Mouse (Mus musculus) midbrain, postnatal 0 days (tissue): ENCODE measurements at regions not wholly inside any gene's neighbourhood (a gene's known extent, or its start where the extent isn't known, plus 50 kb on each side); places are given as distances from the start of the nearest gene placed in this dataset.

Experiments used
- ATAC-seq: fragments of 200-750 bp; cut with Nextera tagmentation; 2 replicates; pipeline ENCODE4 v1.8.0; 2017; ENCODE audit warnings: moderate number of reproducible peaks, mild to moderate bottlenecking, moderate TSS enrichment, moderate library complexity; ENCODE audit not compliant: low FRiP score
- DNase-seq: peaks from one replicate; pipeline ENCODE4 v3.0.0-alpha.2; 2015; ENCODE audit warnings: low spot score
- H3K27ac ChIP-seq: fragments of 300-500 bp; sonication (generic); 2 replicates; pipeline ENCODE4 v1.5.1; 2014; ENCODE audit warnings: low read depth, mild to moderate bottlenecking, low read length, mixed read lengths
- H3K27me3 ChIP-seq: fragments of 300-500 bp; sonication (generic); 2 replicates; pipeline ENCODE4 v1.6.1; 2014; ENCODE audit warnings: low read length, control low read depth, mixed read lengths; ENCODE audit not compliant: insufficient read depth
- H3K36me3 ChIP-seq: fragments of 300-500 bp; sonication (generic); 2 replicates; pipeline ENCODE4 v1.6.1; 2014; ENCODE audit warnings: low read length, control low read depth, mixed read lengths; ENCODE audit not compliant: insufficient read depth
- H3K4me1 ChIP-seq: fragments of 300-500 bp; sonication (generic); 2 replicates; pipeline ENCODE4 v1.6.1; 2014; ENCODE audit warnings: mild to moderate bottlenecking, control low read depth, antibody characterized with exemption, low read length, mixed read lengths; ENCODE audit not compliant: insufficient read depth
- H3K4me2 ChIP-seq: fragments of 300-500 bp; sonication (generic); 2 replicates; pipeline ENCODE4 v1.6.1; 2014; ENCODE audit warnings: low read depth, mild to moderate bottlenecking, low read length, mixed read lengths; ENCODE audit not compliant: poor library complexity, severe bottlenecking
- H3K4me3 ChIP-seq: fragments of 300-500 bp; sonication (generic); 2 replicates; pipeline ENCODE4 v1.5.1; 2014; ENCODE audit warnings: low read depth, mild to moderate bottlenecking, low read length, moderate library complexity
- H3K9ac ChIP-seq: fragments of 300-500 bp; sonication (generic); replicated peaks from 2 replicates; pipeline ENCODE4 v1.6.1; 2014; ENCODE audit warnings: mild to moderate bottlenecking, low read length, moderate library complexity, mixed read lengths; ENCODE audit not compliant: poor library complexity, severe bottlenecking
- H3K9me3 ChIP-seq: fragments of 300-500 bp; sonication (generic); 2 replicates; pipeline ENCODE4 v1.6.1; 2016; ENCODE audit warnings: low read length, control low read depth
- CTCF ChIP-seq: IDR thresholded peaks from 2 replicates; pipeline ENCODE4 v1.5.1; 2016; ENCODE audit warnings: antibody characterized with exemption, mild to moderate bottlenecking
- WGBS: fragments of 180-500 bp; shearing (Covaris S2); extraction: QIAGEN DNeasy Blood & Tissue Kit; methylation state at CpG from one replicate; pipeline ENCODE4 v1.1.7; 2014; 5-methylcytosine and 5-hydroxymethylcytosine counted together

- Histone ChIP-seq H3K4me1 (no peaks in the 10 kb centered on the region), H3K9ac (no peak overlapping the region), H3K27me3 (no peaks in the 10 kb centered on the region), H3K27ac (no peak overlapping the region), H3K36me3 (no peaks in the 10 kb centered on the region), H3K4me2 (no peak overlapping the region), H3K4me3 (no peak overlapping the region), H3K9me3 (no peaks in the 10 kb centered on the region)
- DNase-seq (no peak), ATAC-seq (no peak)
- 62% methylated on average over 3 of the region's 3 CpGs for WGBS
- no peak for TF ChIP-seq CTCF
Measured at GRCm38 (mm10) chr8:8932466-8932865, 242.1 kb upstream of the Arglu1 start.

GRCm38 (mm10) chr8:8931746-8932145 is 241.4 kb upstream of the Arglu1 start:
- no peak for TF ChIP-seq CTCF
- WGBS, result 82% methylated on average over 6 of the region's 6 CpGs
- Histone ChIP-seq H3K4me1 (no peaks in the 10 kb centered on the region), H3K9me3 (no peaks in the 10 kb centered on the region), H3K36me3 (no peaks in the 10 kb centered on the region), H3K27ac (no peak overlapping the region), H3K27me3 (no peaks in the 10 kb centered on the region), H3K4me3 (no peak overlapping the region), H3K9ac (no peak overlapping the region), H3K4me2 (no peak overlapping the region)
- ATAC-seq (no peak), DNase-seq (no peak)

- WGBS, result 56% methylated on average over 18 of the region's 18 CpGs
- ATAC-seq (no peak), DNase-seq (no peak)
- Histone ChIP-seq H3K4me3 (no peak overlapping the region), H3K9ac (no peak overlapping the region), H3K27ac (no peak overlapping the region), H3K4me1 (no peaks in the 10 kb centered on the region), H3K9me3 (no peaks in the 10 kb centered on the region), H3K36me3 (no peaks in the 10 kb centered on the region), H3K27me3 (no peaks in the 10 kb centered on the region), H3K4me2 (0 out of 2 replicates have a peak overlapping the region, but pooled peaks have one; percentile 15)
- no peak for TF ChIP-seq CTCF
Measured at GRCm38 (mm10) chr8:8928074-8928862, 237.9 kb upstream of the Arglu1 start.

- no peak for ATAC-seq
Measured at GRCm38 (mm10) chr8:8921446-8921845, 231.1 kb upstream of the Arglu1 start.

GRCm38 (mm10) chr8:8919582-8920503 is 229.5 kb upstream of the Arglu1 start:
- no peak for DNase-seq
- Histone ChIP-seq H3K4me1 (no peaks in the 10 kb centered on the region), H3K27ac (no peak overlapping the region), H3K9me3 (no peaks in the 10 kb centered on the region), H3K9ac (no peak overlapping the region), H3K4me2 (no peak overlapping the region), H3K4me3 (no peak overlapping the region), H3K36me3 (no peaks in the 10 kb centered on the region), H3K27me3 (no peaks in the 10 kb centered on the region)
- ATAC-seq, result no peak
- WGBS, result 8% methylated on average over 11 of the region's 11 CpGs
- no peak for TF ChIP-seq CTCF

More at GRCm38 (mm10) chr8:8921446-8921845, 231.1 kb upstream of the Arglu1 start:
- WGBS, result 18% methylated on average over 2 of the region's 2 CpGs
- TF ChIP-seq CTCF, result no peak
- no peak for DNase-seq
- no peaks in the 10 kb centered on the region for H3K36me3 ChIP-seq
- no peaks in the 10 kb centered on the region for H3K9me3 ChIP-seq
- H3K27me3 ChIP-seq, result no peaks in the 10 kb centered on the region
- H3K4me1 ChIP-seq, result no peaks in the 10 kb centered on the region
- no peak overlapping the region for H3K9ac ChIP-seq
- no peak overlapping the region for H3K27ac ChIP-seq
- no peak overlapping the region for H3K4me2 ChIP-seq
- no peak overlapping the region for H3K4me3 ChIP-seq

- Histone ChIP-seq H3K27me3 (no peaks in the 10 kb centered on the region), H3K9me3 (no peaks in the 10 kb centered on the region), H3K4me2 (no peak overlapping the region), H3K36me3 (no peaks in the 10 kb centered on the region), H3K27ac (no peak overlapping the region), H3K4me1 (no peaks in the 10 kb centered on the region), H3K4me3 (no peak overlapping the region), H3K9ac (no peak overlapping the region)
- no peak for DNase-seq
- no peak for ATAC-seq
- no peak for TF ChIP-seq CTCF
- WGBS, result 33% methylated on average over 9 of the region's 9 CpGs
Measured at GRCm38 (mm10) chr8:8919040-8919439, 228.7 kb upstream of the Arglu1 start.
